Mouse (Mus musculus) E14TG2a.4 (cell line): Measurements from ENCODE around the gene Snx18.

ENCODE experiments used
- CTCF ChIP-seq: conservative IDR thresholded peaks from 2 replicates; pipeline ENCODE4 v1.5.1; 2014; ENCODE audit warnings: low read length
- NANOG ChIP-seq: IDR thresholded peaks from 2 replicates; pipeline ENCODE4 v1.6.1; 2014; ENCODE audit warnings: borderline replicate concordance, low read length, mixed read lengths
- POU5F1 ChIP-seq: IDR thresholded peaks from 2 replicates; pipeline ENCODE4 v1.6.1; 2014; ENCODE audit warnings: low read length, borderline replicate concordance

- TF ChIP-seq CTCF = no peak
- no peak for TF ChIP-seq NANOG
- TF ChIP-seq POU5F1 = no peak
These were observed 7.4 kb downstream of the Snx18 start for GRCm38 (mm10) chr13:113610732-113611500.
